10 mouse cellular contexts compared by ENCODE assay signal in the genomic region with DNA sequence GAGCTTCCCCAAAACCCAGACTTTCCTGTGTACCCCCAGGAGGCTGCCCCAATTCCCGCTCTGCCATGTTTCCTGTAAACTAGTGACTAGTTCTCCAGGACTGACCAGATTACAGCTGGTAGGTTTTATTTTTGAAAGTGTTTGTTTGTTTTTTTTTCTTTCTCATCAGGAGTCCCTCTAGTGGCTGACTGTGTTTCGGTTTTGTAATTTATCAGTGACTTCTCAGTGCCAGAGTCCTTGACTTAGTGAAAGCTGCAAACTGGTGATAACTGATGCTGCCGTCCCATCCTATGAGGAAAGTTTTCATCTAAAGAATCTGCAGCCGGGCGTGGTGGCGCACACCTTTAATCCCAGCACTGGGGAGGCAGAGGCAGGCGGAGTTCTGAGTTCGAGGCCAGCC. TPM values are rescaled to one million over a fixed set of nuclear protein-coding genes. Genes with fewer than 3 reads are reported as not detected.
DNase-seq lines count a peak whose midpoint lies in the region; ATAC-seq and TF ChIP-seq lines count a peak whose summit lies in the region.
"Had no signal": no experiment of that assay in that cellular context is flagged by ENCODE, and none has a peak within 500 bp of the region (broad histone marks: within the 10 kb centered on the region; RNA-seq: fewer than 3 reads in every experiment).

No protein-coding gene starts in this region.

- TF ChIP-seq POLR2A in small intestine, adult 2 months (IDR thresholded peaks at IDR 0.05; ENCODE audit: low read depth, low read length) = no peak

- H3K27ac ChIP-seq in lung, embryonic 16.5 days (ENCODE audit: low read length) = peak overlapping the region; percentile 55; the same call in 1 of the 2 replicates
- peak overlapping the region; percentile 95 for H3K27ac ChIP-seq in small intestine, adult 2 months (ENCODE audit: insufficient read depth, low read depth, low read length)

- no peak for ATAC-seq in CD4-positive, CD25-positive, alpha-beta regulatory T cell, adult 4 months
- ATAC-seq in lung, embryonic 16.5 days (ENCODE audit: low read depth) = no peak
- peak; percentile 30 to 37; a peak in 1 of 4 replicates for ATAC-seq in hematopoietic stem cell, adult 5-6 weeks (replicated peaks in 1 of 2; ENCODE audit: insufficient read depth in 1 of 2, low FRiP score in 2 of 2, low TSS enrichment in 1 of 2, low read depth in 1 of 2, poor library complexity in 2 of 2, severe bottlenecking in 2 of 2)

- peaks cover 10% of the 10 kb centered on the region for H3K4me1 ChIP-seq in lung, embryonic 16.5 days (replicated peaks; ENCODE audit: control insufficient read depth, insufficient read depth, low read length)
- peaks cover 9% of the 10 kb centered on the region for H3K4me1 ChIP-seq in small intestine, adult 2 months (ENCODE audit: control insufficient read depth, insufficient read depth, insufficient read length, low read length)

- H3K4me3 ChIP-seq in lung, embryonic 16.5 days (ENCODE audit: low read length) = no peak overlapping the region
- H3K4me3 ChIP-seq in small intestine, adult 2 months (ENCODE audit: low read depth, low read length) = no peak overlapping the region

- no peaks in the 10 kb centered on the region for H3K27me3 ChIP-seq in lung, embryonic 16.5 days (ENCODE audit: control insufficient read depth, insufficient read depth, low read depth, low read length)
- no peaks in the 10 kb centered on the region for H3K27me3 ChIP-seq in small intestine, adult 2 months (ENCODE audit: control insufficient read depth, insufficient read depth, low read length)

- no peak overlapping the region for H3K9ac ChIP-seq in lung, embryonic 16.5 days (ENCODE audit: low read length)

- TF ChIP-seq CTCF in small intestine, adult 2 months (IDR thresholded peaks at IDR 0.05; ENCODE audit: extremely low read depth, insufficient read length, insufficient replicate concordance, low read depth, low read length) = peak; percentile 47; the same call in 1 of the 2 replicates

- H3K9me3 ChIP-seq in lung, embryonic 16.5 days (ENCODE audit: control insufficient read depth, low read length) = no peaks in the 10 kb centered on the region

- WGBS in lung, embryonic 16.5 days = 81% methylated on average over 8 of the region's 8 CpGs
- WGBS in small intestine, adult 2 months = 75% methylated on average over 8 of the region's 8 CpGs

- peak; percentile 47 for DNase-seq in CD4-positive, CD25-positive, alpha-beta regulatory T cell, adult 2 months (ENCODE audit: low read depth, low spot score)
- DNase-seq in lung, postnatal 25 days (ENCODE audit: low spot score) = no peak
- no peak for DNase-seq in cerebellum, postnatal 4 days (ENCODE audit: low spot score in 2 of 2)
- no peak for DNase-seq in cerebellum, adult 9-11 months
- DNase-seq: cerebellum, adult 18-20 months; layer of hippocampus, adult 9-11 months had no signal

- no peaks in the 10 kb centered on the region for H3K36me3 ChIP-seq in lung, embryonic 16.5 days (ENCODE audit: control insufficient read depth, insufficient read depth, low read length)
- 0 out of 2 replicates have a peak, but pooled peaks cover 1% of the 10 kb centered on the region for H3K36me3 ChIP-seq in small intestine, adult 2 months (ENCODE audit: control insufficient read depth, insufficient read depth, low read length)

- no peak overlapping the region for H3K4me2 ChIP-seq in lung, embryonic 16.5 days (ENCODE audit: low read depth, low read length)

RNA-seq across cellular contexts. Expression of gene Atg14, which starts 54.8 kb away (rescaled TPM):
- polyA plus RNA-seq in CD4-positive, CD25-positive, alpha-beta regulatory T cell, adult 4 months (2017; shearing (Covaris generic)) = 10 to 100 TPM; 12.9 to 23.0 TPM
- 14.9 and 15.4 TPM in 2 replicates for polyA plus RNA-seq in lung, embryonic 16.5 days (2015; fragmentation: Nextera tagmentation; extraction: Ambion mirVana)
- total RNA-seq in hematopoietic stem cell, adult 5-6 weeks (2017) = 10.3 and 27.1 TPM in 2 replicates
- polyA plus RNA-seq in small intestine, adult 2 months (2012; rRNA removed) = 2.2 and 5.5 TPM in 2 replicates

Comparison
In these comparisons a context has a peak if more than half of its experiments do, and no peak if none do; other contexts are left out.
1. ATAC-seq: peak in hematopoietic stem cell, adult 5-6 weeks (2 of 2); none in CD4-positive, CD25-positive, alpha-beta regulatory T cell, adult 4 months (single experiment) and lung, embryonic 16.5 days (single experiment).